Mouse (Mus musculus) liver, embryonic 14.5 days (tissue): ENCODE measurements around the gene Mtch2.

Experiments used
- CTCF ChIP-seq: IDR thresholded peaks from 2 replicates; pipeline ENCODE4 v1.5.1; 2016; ENCODE audit warnings: antibody characterized with exemption, low read depth, control low read depth
- EP300 ChIP-seq: IDR thresholded peaks from 2 replicates; pipeline ENCODE4 v1.6.1; 2016; ENCODE audit warnings: antibody characterized with exemption, low read depth

GRCm38 (mm10) chr2:90875239-90875638 is 28.3 kb downstream of the Mtch2 start:
- no peak for TF ChIP-seq CTCF
- TF ChIP-seq EP300, result no peak
